Mouse (Mus musculus) ES-Bruce4 (cell line): Measurements from ENCODE around the gene BC004004.

Experiments
- CTCF ChIP-seq: IDR thresholded peaks from one replicate; pipeline ENCODE4 v1.8.1; 2011; ENCODE audit warnings: low read depth, low read length
- EP300 ChIP-seq: IDR thresholded peaks from 2 replicates; pipeline ENCODE4 v1.6.1; 2011; ENCODE audit warnings: low read depth, low read length; ENCODE audit not compliant: insufficient read depth
- POLR2A ChIP-seq: IDR thresholded peaks from one replicate; pipeline ENCODE4 v1.8.1; 2011; ENCODE audit warnings: low read length; ENCODE audit not compliant: insufficient read depth

DNA sequence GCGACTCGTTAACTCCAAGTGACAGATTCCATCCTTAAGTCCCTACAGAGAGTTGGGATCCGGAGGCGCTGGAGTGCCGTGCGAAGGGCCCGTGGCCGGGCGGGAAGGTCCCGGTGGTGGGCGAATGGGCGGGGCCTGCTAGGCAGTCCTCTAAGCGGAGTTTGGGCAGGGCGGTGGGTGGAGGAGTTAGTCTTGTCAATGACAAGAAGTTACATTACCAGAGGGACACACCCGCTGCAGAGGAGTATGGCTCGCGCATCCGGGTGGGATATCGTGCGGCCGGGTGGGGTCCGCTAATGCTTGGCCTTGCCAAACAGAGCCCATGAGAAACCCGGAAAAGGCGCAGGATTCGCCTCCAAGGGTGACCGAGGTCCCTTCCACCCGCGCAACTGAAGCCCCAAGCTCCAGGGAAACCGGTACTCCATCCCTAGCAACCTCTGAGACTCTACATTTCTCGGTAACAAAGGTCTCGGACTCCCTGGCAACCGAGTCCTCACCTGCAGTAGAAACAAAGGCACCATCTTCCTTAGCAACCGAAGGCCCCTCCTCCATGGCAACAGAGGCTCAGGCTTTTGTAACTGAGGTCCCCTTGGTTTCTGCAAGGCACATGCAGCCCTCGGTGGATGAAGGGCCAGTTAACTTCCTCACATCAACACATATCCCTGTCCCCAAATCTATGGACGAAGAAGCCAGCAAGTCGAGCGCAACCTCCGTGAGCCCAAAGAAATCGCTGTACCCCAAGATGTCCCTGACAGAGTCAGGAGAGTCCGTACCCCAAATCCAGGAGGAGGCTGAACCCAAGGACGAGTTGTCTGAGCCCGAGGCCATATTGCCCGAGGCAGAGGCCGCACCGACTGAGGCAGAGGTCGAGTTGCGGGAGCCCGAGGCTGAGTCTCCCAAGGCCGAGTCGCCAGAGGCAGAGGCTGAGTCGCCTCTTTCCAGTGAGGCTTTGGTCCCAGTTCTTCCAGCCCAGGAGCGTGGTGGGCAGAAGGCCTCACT is 58.2 kb downstream of the BC004004 start:
- TF ChIP-seq POLR2A (no peak), CTCF (no peak), EP300 (no peak)
